Mouse (Mus musculus) CH12.LX (cell line): ENCODE data around the gene Snrpd3. TPM values are rescaled to one million over a fixed set of nuclear protein-coding genes. Genes with fewer than 3 reads are reported as not detected.

ENCODE experiments used
- DNase-seq: peaks from one replicate; pipeline ENCODE4 v3.0.0-alpha.2; 2013; ENCODE audit errors: extremely low read depth
- H3K27ac ChIP-seq: 2 replicates; pipeline ENCODE4 v1.5.1; 2012; ENCODE audit warnings: low read depth, mild to moderate bottlenecking, control low read depth, moderate library complexity; ENCODE audit not compliant: insufficient read depth
- H3K27me3 ChIP-seq: replicated peaks from 2 replicates; pipeline ENCODE3; 2012; ENCODE audit warnings: inconsistent platforms
- H3K36me3 ChIP-seq, 2 experiments: replicated peaks in 1 of 2; 2 replicates each; pipeline versions ENCODE3 to v1.6.1; 2012; ENCODE audit warnings: inconsistent platforms in 1 of 2, low read length in 1 of 2, mild to moderate bottlenecking in 1 of 2, mixed read lengths in 1 of 2, moderate library complexity in 1 of 2; ENCODE audit not compliant: control insufficient read depth in 1 of 2, insufficient read depth in 1 of 2
- H3K4me1 ChIP-seq, 2 experiments: 2 replicates each; pipeline ENCODE4 v1.6.1; 2012; ENCODE audit warnings: inconsistent platforms in 1 of 2, moderate library complexity in 1 of 2; ENCODE audit not compliant: insufficient read depth in 2 of 2, control insufficient read depth in 1 of 2
- H3K4me2 ChIP-seq: 2 replicates; pipeline ENCODE4 v1.6.1; 2012; ENCODE audit warnings: low read depth, mild to moderate bottlenecking, control low read depth; ENCODE audit not compliant: poor library complexity, insufficient read depth, severe bottlenecking
- H3K4me3 ChIP-seq, 3 experiments: fragments of 150-350 bp in 1 of 3; sonication (generic) in 1 of 3; replicated peaks in 1 of 3; 2 replicates each; pipeline versions ENCODE3 to v1.5.1; 2011 to 2012; ENCODE audit warnings: low read depth in 2 of 3, low read length in 2 of 3, mild to moderate bottlenecking in 2 of 3, moderate library complexity in 2 of 3, control low read depth in 1 of 3, improper control_type of control experiment in 1 of 3, inconsistent platforms in 1 of 3, mixed read lengths in 1 of 3; ENCODE audit not compliant: poor library complexity in 1 of 3
- H3K79me2 ChIP-seq: replicated peaks from 2 replicates; pipeline ENCODE4 v1.6.1; 2012; ENCODE audit warnings: mild to moderate bottlenecking, moderate library complexity; ENCODE audit not compliant: control insufficient read depth, poor library complexity, insufficient read depth, severe bottlenecking; ENCODE audit errors: extremely low read depth
- H3K9ac ChIP-seq: 2 replicates; pipeline ENCODE4 v1.6.1; 2012; ENCODE audit warnings: low read depth, mild to moderate bottlenecking, control low read depth, moderate library complexity; ENCODE audit not compliant: insufficient read depth
- H3K9me3 ChIP-seq: replicated peaks from 2 replicates; pipeline ENCODE3; 2012; ENCODE audit warnings: low read length, inconsistent platforms, mixed read lengths
- BHLHE40 ChIP-seq: IDR thresholded peaks from 2 replicates; pipeline ENCODE4 v1.6.1; 2011; ENCODE audit warnings: mild to moderate bottlenecking, low read depth, low read length, improper control_type of control experiment
- CHD1 ChIP-seq: IDR thresholded peaks from 2 replicates; pipeline ENCODE4 v1.6.1; 2012; ENCODE audit warnings: low read depth, low read length, improper control_type of control experiment, inconsistent platforms
- CHD2 ChIP-seq: IDR thresholded peaks from 2 replicates; pipeline ENCODE4 v1.6.1; 2011; ENCODE audit warnings: low read length, improper control_type of control experiment
- E2F4 ChIP-seq: IDR thresholded peaks from 2 replicates; pipeline ENCODE4 v1.6.1; 2011; ENCODE audit warnings: low read depth, low read length, improper control_type of control experiment; ENCODE audit not compliant: insufficient replicate concordance
- JUN ChIP-seq: IDR thresholded peaks from 2 replicates; pipeline ENCODE4 v1.6.1; 2011; ENCODE audit warnings: low read depth, mild to moderate bottlenecking, low read length, improper control_type of control experiment, moderate library complexity; ENCODE audit not compliant: insufficient read depth
- PAX5 ChIP-seq: IDR thresholded peaks from 2 replicates; pipeline ENCODE4 v1.6.1; 2012; ENCODE audit warnings: low read length, inconsistent platforms, mixed read lengths
- POLR2A ChIP-seq: IDR thresholded peaks from 2 replicates; pipeline ENCODE4 v1.6.1; 2011; ENCODE audit warnings: low read depth, mild to moderate bottlenecking, improper control_type of control experiment, low read length
- SIN3A ChIP-seq: IDR thresholded peaks from 2 replicates; pipeline ENCODE4 v1.6.1; 2012; ENCODE audit warnings: low read length, improper control_type of control experiment, inconsistent platforms
- SMC3 ChIP-seq: IDR thresholded peaks from 2 replicates; pipeline ENCODE4 v1.6.1; 2011; ENCODE audit warnings: low read depth, low read length, improper control_type of control experiment
- TBP ChIP-seq: conservative IDR thresholded peaks from 2 replicates; pipeline ENCODE4 v1.6.1; 2011; ENCODE audit warnings: low read depth, low read length, improper control_type of control experiment
- TCF12 ChIP-seq: IDR thresholded peaks from 2 replicates; pipeline ENCODE4 v1.6.1; 2014; ENCODE audit warnings: low read depth, mild to moderate bottlenecking, inconsistent platforms, low read length, improper control_type of control experiment
- USF1 ChIP-seq: IDR thresholded peaks from 2 replicates; pipeline ENCODE4 v1.6.1; 2014; ENCODE audit warnings: low read depth, mild to moderate bottlenecking, inconsistent platforms, low read length, improper control_type of control experiment
- ZKSCAN1 ChIP-seq: IDR thresholded peaks from 2 replicates; pipeline ENCODE4 v1.6.1; 2012; ENCODE audit warnings: low read depth, inconsistent platforms, low read length, improper control_type of control experiment, borderline replicate concordance
- ZNF384 ChIP-seq: IDR thresholded peaks from 2 replicates; pipeline ENCODE4 v1.6.1; 2012; ENCODE audit warnings: low read depth, low read length, improper control_type of control experiment, inconsistent platforms
- dilution Hi-C: fragments of 300-500 bp; cut with MboI; formaldehyde crosslinking; loops from 2 replicates; pipeline ENCODE4 v1.14.3; 2020; ENCODE audit warnings: low sequenced_read_pairs; ENCODE audit not compliant: extremely low pct_unique_long_range_greater_than_20kb, extremely low pct_ligation_motif_present
- in situ Hi-C: fragments of 300-500 bp; cut with MboI; formaldehyde crosslinking; loops from 3 replicates; pipeline ENCODE4 v1.14.3; 2019; ENCODE audit warnings: low sequenced_read_pairs, low pct_ligation_motif_present, low pct_unique_long_range_greater_than_20kb, mixed read lengths
- polyA plus RNA-seq: library from polyadenylated mRNA; unstranded; fragments of >175 nt; gene quantifications from 2 replicates; pipeline ENCODE4 v1.2.1, GENCODE M21; 2012; ENCODE audit warnings: low read depth; ENCODE audit not compliant: insufficient read length
- total RNA-seq, 2 experiments: library from RNA; depleted of rRNA; stranded (reverse); fragments of 300-350 nt in 1 of 2; fragments of >200 nt in 1 of 2; gene quantifications; 2 replicates each; pipeline ENCODE4 v1.2.3; 2012 to 2014

The Snrpd3 gene
- total and polyA plus RNA-seq, 3 experiments, result 57.8 to 554 (median 101) TPM

DNA sequence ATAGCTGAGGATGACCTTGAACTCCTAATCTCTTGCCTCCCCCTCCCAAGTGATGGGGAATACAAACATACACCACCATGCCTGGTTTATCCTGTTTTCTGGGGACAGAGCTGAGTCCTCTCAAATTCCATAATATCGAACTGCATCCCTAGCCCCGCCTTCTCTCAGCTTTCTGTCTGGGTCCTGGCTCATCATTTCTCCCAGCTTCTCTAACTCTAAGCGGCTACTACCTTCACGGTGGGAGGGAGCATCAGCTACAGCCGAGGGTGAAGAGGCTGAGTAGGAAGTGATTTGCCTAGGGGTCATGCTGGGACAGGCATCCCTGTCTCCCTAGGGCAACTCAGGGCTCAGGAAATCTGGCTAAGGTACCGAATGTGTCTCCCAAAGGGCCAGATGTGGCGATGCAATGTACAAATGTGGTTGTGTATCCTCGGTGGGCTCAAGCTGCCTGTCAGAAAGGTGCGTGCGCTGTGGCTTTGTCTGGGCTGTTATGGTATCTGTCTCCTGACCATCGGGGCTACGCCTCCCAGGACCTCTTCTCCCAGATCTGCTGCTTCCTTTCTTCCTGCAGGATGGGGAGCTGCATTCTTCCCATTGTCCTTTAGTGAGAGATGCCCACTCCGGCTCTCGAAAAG, 41.8 kb downstream of the Snrpd3 start:
- H3K27me3 ChIP-seq, result peaks cover 20% of the 10 kb centered on the region
- no peak overlapping the region for H3K4me3 ChIP-seq
- H3K27ac ChIP-seq, result no peak overlapping the region
- no peaks in the 10 kb centered on the region for H3K36me3 ChIP-seq
- H3K9ac ChIP-seq, result no peak overlapping the region
- dilution Hi-C loops (no loop called here), in situ Hi-C loops (no loop called here)
- H3K4me2 ChIP-seq, result peak overlapping the region; percentile 48
- H3K79me2 ChIP-seq, result no peaks in the 10 kb centered on the region
- H3K9me3 ChIP-seq, result no peaks in the 10 kb centered on the region
- TF ChIP-seq PAX5, result no peak
- TF ChIP-seq SMC3, result no peak
- no peak for TF ChIP-seq TBP
- no peak for TF ChIP-seq BHLHE40
- TF ChIP-seq ZNF384, result no peak
- no peak for TF ChIP-seq ZKSCAN1
- no peak for TF ChIP-seq CHD1
- TF ChIP-seq CHD2, result no peak
- no peak for TF ChIP-seq TCF12
- TF ChIP-seq E2F4, result no peak
- no peak for TF ChIP-seq JUN
- DNase-seq, result no peak
- peaks cover 14 to 25% of the 10 kb centered on the region in 2 experiments for H3K4me1 ChIP-seq

DNA sequence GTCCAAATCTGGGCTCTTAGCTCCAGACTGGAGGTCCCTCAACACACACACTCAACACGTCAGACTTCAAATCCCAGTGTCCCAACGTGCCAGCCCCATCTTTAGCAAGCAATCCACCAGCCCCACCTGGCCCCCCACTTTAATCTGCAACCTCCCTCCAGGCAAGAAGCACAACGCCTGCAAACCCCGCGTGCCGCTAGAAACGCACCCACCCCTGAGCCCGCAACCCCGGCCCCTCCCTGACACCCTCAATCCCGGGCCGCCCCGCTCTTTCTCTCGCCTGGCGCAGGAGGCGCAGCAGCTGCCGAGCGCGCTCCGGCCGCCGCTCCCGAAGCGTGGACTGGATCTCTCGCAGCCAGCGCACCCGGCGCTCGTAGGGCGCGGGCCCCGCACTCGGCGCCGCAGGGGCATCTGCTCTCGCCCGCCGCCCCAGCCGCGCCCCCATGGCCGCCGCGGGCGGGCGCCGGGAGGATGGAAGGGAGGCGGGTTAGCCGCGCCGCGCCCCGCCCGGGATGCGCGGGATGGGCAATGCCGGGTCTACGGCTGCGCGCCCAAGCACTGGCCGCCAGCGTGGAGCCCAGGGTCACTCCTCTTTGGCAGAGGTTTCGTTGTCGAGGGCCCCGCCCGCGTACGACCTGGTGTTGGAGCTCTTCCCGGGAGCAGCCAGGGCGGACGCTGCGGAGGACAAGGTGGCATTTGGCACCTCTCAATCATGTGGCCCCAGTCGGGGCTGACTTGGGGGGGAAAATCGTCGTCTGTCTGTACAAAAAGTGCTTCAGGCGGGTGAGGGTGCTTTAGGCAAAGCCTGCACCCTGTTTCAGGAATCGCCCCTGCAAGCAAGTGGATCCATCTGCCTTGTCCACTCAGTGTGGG, 42.6 kb downstream of the Snrpd3 start, which contains the start of gene Lrrc75b:
TSS of gene Lrrc75b (minus strand) at position 655 of the 873 bp plus-strand sequence.
- H3K4me3 ChIP-seq, result peak within 1 kb of the TSS in 1 of 3 experiments; percentile 15
- dilution Hi-C loops, result no loop called here
- H3K36me3 ChIP-seq, result no peaks in the 10 kb centered on the region
- peaks cover 20% of the 10 kb centered on the region for H3K27me3 ChIP-seq
- H3K4me1 ChIP-seq, result peaks cover 14 to 27% of the 10 kb centered on the region in 2 experiments
- TF ChIP-seq SIN3A (no peak), ZNF384 (no peak), CHD2 (no peak), POLR2A (no peak), USF1 (no peak), ZKSCAN1 (no peak)
- TF ChIP-seq, all 38 proteins: peak for 0
- H3K4me2 ChIP-seq, result peak within 1 kb of the TSS; percentile 48
- in situ Hi-C loops, result no loop called here
- DNase-seq, result no peak
- H3K27ac ChIP-seq, result no peak within 1 kb of the TSS
- H3K9ac ChIP-seq, result no peak within 1 kb of the TSS
- no peaks in the 10 kb centered on the region for H3K9me3 ChIP-seq
- no peaks in the 10 kb centered on the region for H3K79me2 ChIP-seq
